Mouse (Mus musculus) embryonic facial prominence, embryonic 10.5 days (tissue): ENCODE results near the gene Arhgef3. TPM values are rescaled to one million over a fixed set of nuclear protein-coding genes. Genes with fewer than 3 reads are reported as not detected.
A peak's percentile ranks its signal among the peaks of the same experiment; 100 is the strongest.
"Not testable (repeated sequence)": the region's sequence is repeated elsewhere in the genome, so short reads cannot be mapped to it uniquely, and the experiment has no call there.

Experiments used
- DNase-seq: peaks from one replicate; pipeline ENCODE4 v3.0.0-alpha.2; 2017; ENCODE audit warnings: low spot score
- H3K27ac ChIP-seq: fragments of 300-500 bp; sonication (generic); replicated peaks from 2 replicates; pipeline ENCODE4 v1.5.1; 2016; ENCODE audit warnings: mild to moderate bottlenecking
- H3K27me3 ChIP-seq: fragments of 300-500 bp; sonication (generic); replicated peaks from 2 replicates; pipeline ENCODE4 v1.6.1; 2016; ENCODE audit warnings: low read depth, mild to moderate bottlenecking; ENCODE audit not compliant: poor library complexity, severe bottlenecking
- H3K36me3 ChIP-seq: fragments of 300-500 bp; sonication (generic); replicated peaks from 2 replicates; pipeline ENCODE4 v1.6.1; 2016; ENCODE audit warnings: mild to moderate bottlenecking, moderate library complexity
- H3K4me1 ChIP-seq: fragments of 300-500 bp; sonication (generic); 2 replicates; pipeline ENCODE4 v1.6.1; 2016
- H3K4me3 ChIP-seq: fragments of 300-500 bp; sonication (generic); 2 replicates; pipeline ENCODE4 v1.5.1; 2016; ENCODE audit warnings: mild to moderate bottlenecking, moderate library complexity
- H3K9me3 ChIP-seq: fragments of 300-500 bp; sonication (generic); 2 replicates; pipeline ENCODE4 v1.6.1; 2016; ENCODE audit warnings: mild to moderate bottlenecking
- WGBS: fragments of 180-500 bp; shearing (Covaris S2); methylation state at CpG from one replicate; pipeline ENCODE4 v1.1.7; 2016; 5-methylcytosine and 5-hydroxymethylcytosine counted together
- polyA plus RNA-seq: library from polyadenylated mRNA; unstranded; fragments of >200 nt; fragmentation: Nextera tagmentation; extraction: Ambion mirVana; gene quantifications from 2 replicates; pipeline ENCODE4 v1.2.1, GENCODE M21; 2016

The Arhgef3 gene
- polyA plus RNA-seq, 1 experiment from 2014 or later: 3.8 TPM

DNA sequence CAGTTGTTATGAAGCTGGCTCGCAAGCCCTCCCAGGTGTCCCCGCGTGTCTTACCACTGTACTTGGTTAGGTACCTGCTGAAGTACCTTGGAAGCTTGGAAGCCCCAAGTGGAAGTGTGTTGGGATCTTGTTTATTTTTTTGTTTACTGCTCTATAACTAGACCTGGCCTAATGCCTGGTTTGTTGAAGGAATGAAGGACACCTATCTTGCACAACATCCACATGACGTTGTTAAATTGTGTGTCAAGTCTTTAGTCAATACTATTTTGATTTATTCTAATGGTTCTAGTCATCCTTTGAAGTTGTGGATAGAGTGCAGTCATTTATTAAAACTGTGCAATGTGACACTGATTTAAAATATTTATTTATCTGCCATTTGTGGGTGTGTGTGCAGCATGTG is 94.8 kb downstream of the Arhgef3 start:
- WGBS: 95% methylated on average over 4 of the region's 4 CpGs
- Histone ChIP-seq H3K4me1 (no peaks in the 10 kb centered on the region; the same call in 1 of the 2 replicates), H3K36me3 (no peaks in the 10 kb centered on the region), H3K27ac (no peak overlapping the region), H3K4me3 (no peak overlapping the region), H3K9me3 (no peaks in the 10 kb centered on the region), H3K27me3 (no peaks in the 10 kb centered on the region)
- no peak for DNase-seq

DNA sequence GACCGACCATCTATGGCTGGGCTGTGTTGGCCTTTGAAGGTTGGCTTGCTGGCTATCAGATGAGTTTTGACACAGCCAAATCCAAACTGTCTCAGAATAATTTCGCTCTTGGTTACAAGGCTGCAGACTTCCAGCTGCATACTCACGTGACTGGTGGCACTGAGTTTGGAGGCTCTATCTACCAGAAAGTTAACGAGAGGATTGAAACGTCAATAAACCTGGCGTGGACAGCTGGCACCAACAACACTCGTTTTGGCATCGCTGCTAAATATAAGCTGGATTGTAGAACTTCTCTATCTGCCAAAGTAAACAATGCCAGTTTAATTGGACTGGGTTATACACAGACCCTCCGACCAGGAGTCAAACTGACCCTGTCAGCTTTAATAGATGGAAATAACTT is 96.1 kb downstream of the Arhgef3 start:
- not testable (repeated sequence) for H3K36me3 ChIP-seq, H3K4me1 ChIP-seq, H3K4me3 ChIP-seq, DNase-seq, H3K9me3 ChIP-seq, H3K27me3 ChIP-seq, H3K27ac ChIP-seq
- WGBS: 87% methylated on average over 9 of the region's 9 CpGs

DNA sequence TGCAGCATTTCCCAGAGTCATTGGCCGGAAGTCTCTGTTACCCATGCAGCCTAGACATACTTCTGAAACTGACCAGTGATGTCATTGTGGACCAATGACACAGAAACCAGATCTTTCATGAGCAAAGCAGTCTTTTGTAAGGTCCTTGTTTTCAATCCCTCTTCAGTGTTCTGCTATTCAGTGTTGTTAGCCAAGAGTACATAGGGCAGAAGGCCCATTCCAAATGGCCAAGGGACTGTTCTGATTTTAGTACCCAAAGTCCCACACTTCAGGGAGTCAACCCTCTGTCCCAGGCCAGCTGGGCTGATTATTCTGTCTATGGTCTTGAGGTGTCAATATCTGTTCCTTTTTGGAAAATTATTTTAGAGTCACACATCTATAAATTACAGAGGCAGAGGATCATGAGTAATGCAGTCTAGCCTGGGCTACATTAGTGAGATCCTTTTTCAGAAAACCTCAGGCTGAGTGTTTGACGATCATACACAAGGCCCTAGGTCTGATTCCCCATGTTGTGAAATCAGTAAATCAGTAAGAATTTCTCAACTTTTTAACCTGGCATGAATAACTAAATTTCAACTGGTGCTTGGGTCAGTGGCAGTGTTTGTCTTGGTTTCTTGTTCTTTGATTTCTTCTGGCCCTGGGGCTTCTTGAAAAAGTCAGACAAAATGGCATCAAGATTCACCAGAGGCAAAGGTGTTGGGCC is 97.2 kb downstream of the Arhgef3 start:
- 93% methylated on average over 2 of the region's 2 CpGs for WGBS
- no peaks in the 10 kb centered on the region for H3K27me3 ChIP-seq
- no peaks in the 10 kb centered on the region for H3K9me3 ChIP-seq
- no peak overlapping the region for H3K4me3 ChIP-seq
- no peak overlapping the region for H3K27ac ChIP-seq
- no peak for DNase-seq
- no peaks in the 10 kb centered on the region for H3K4me1 ChIP-seq
- H3K36me3 ChIP-seq: no peaks in the 10 kb centered on the region

DNA sequence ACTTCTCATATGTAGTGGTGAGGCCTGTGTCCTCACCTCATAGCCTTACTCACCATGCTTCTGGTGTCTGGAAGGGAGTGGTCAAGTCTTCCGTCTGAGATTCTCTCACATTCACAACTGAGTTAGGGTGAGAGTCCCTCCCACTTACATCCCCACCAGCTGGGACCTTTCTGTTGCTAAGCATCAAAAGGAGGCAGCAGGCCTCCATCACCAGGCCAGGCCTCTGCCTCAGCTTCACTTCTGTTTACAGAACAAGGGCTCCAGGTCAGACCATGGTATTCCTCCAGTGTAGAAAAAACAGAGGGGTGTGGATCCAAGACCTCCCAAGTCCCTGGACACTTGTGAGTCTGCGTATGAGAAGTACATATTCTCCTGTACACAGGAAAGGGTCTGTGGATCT is 99.5 kb downstream of the Arhgef3 start:
- Histone ChIP-seq H3K36me3 (no peaks in the 10 kb centered on the region), H3K27ac (no peak overlapping the region), H3K4me1 (no peaks in the 10 kb centered on the region), H3K4me3 (no peak overlapping the region), H3K9me3 (no peaks in the 10 kb centered on the region), H3K27me3 (no peaks in the 10 kb centered on the region)
- WGBS: 79% methylated on average over 2 of the region's 2 CpGs
- no peak for DNase-seq

DNA sequence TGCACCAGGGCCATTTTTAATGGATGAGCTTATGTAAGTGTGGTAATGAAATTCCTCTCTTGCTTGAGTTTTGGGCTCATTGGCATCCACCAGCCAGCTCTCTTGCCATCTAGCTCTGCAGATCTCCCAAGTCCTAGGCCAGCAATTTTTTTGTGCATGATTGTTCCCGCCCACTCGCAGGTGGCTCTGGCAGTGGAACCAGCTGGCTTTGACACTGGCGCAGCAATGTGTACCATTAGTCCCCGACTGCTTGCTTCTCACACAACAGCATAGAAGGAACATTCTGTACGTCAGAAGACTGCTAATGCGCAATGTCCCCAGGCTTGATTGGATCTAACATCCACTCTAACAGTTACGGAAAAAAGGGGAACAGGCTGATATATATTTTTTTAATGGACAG is 105.0 kb downstream of the Arhgef3 start:
- WGBS: 89% methylated on average over 7 of the region's 7 CpGs
- Histone ChIP-seq H3K9me3 (no peaks in the 10 kb centered on the region), H3K4me1 (no peaks in the 10 kb centered on the region), H3K27me3 (no peaks in the 10 kb centered on the region), H3K36me3 (no peaks in the 10 kb centered on the region), H3K27ac (no peak overlapping the region), H3K4me3 (no peak overlapping the region)
- no peak for DNase-seq

DNA sequence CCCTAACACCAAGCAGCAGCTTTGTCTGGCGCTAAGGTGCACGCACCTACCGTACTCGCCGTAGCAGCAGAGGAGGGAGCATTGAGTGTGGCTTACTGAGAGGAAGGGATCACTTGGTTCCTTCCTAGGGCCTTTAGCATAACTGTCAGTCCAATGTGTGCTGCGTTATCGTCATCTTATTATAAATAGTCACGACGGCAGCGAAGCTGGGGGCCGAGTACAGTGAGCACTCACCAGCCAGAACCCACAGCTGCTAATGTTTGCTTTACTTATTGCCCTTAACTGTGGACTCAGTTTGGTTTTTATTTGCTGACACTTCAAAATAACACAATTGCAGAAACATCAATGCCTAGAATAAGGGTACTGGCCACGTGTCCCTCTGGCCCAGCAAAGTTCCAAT is 105.6 kb downstream of the Arhgef3 start:
- no peaks in the 10 kb centered on the region for H3K9me3 ChIP-seq
- no peak overlapping the region for H3K4me3 ChIP-seq
- WGBS: 88% methylated on average over 12 of the region's 12 CpGs

DNA sequence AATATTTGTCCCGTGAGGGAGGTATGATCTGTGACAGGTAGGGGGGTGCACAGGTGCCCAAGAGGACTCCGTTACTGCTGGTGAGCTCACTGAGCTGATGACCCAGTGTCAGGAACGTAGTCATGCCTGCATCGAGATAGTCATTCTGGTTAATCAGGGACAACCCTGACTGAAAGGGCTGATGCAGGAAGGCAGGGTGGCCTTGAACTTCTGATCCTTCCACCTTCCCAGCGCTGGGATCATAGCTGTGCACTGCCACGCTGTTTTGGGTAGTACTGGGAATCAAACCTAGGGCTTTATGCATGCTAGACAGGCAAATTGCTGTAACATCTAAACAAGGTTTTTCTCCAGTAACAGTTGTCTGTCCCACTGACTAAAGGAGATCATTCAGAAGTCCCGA is 109.9 kb downstream of the Arhgef3 start:
- WGBS: 92% methylated on average over 7 of the region's 7 CpGs

More for the DNA sequence above, 105.6 kb downstream of the Arhgef3 start:
- Histone ChIP-seq H3K36me3 (no peaks in the 10 kb centered on the region), H3K27me3 (no peaks in the 10 kb centered on the region), H3K4me1 (no peaks in the 10 kb centered on the region), H3K27ac (no peak overlapping the region)
- no peak for DNase-seq

DNA sequence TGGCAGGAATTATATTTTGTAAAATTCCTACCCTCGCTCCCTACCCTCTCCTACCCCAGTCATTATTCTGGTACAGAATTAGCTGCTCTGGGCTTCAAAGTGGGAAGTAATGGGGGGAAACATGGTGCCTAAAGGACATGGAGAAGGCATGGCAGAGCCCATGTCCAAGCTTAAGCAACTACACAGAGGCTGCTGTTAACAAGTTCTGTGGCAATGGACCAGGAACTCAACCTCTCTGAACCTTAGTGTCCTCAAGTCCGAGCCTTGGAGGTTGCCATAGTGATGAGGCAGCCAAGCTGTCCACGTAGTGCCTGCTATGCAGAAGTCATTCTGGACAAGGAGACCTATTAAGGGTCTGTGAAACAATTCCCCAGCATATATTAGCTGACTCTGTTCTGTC is 111.6 kb downstream of the Arhgef3 start:
- H3K4me1 ChIP-seq: peaks cover 26% of the 10 kb centered on the region
- no peaks in the 10 kb centered on the region for H3K36me3 ChIP-seq
- DNase-seq: no peak
- no peak overlapping the region for H3K27ac ChIP-seq
- no peaks in the 10 kb centered on the region for H3K9me3 ChIP-seq
- WGBS: 78% methylated on average over 3 of the region's 3 CpGs
- no peaks in the 10 kb centered on the region for H3K27me3 ChIP-seq
- H3K4me3 ChIP-seq: no peak overlapping the region

More for the DNA sequence above, 109.9 kb downstream of the Arhgef3 start:
- Histone ChIP-seq H3K4me1 (peaks cover 11% of the 10 kb centered on the region), H3K27me3 (no peaks in the 10 kb centered on the region), H3K4me3 (no peak overlapping the region), H3K9me3 (no peaks in the 10 kb centered on the region), H3K36me3 (no peaks in the 10 kb centered on the region), H3K27ac (no peak overlapping the region)
- DNase-seq: no peak

DNA sequence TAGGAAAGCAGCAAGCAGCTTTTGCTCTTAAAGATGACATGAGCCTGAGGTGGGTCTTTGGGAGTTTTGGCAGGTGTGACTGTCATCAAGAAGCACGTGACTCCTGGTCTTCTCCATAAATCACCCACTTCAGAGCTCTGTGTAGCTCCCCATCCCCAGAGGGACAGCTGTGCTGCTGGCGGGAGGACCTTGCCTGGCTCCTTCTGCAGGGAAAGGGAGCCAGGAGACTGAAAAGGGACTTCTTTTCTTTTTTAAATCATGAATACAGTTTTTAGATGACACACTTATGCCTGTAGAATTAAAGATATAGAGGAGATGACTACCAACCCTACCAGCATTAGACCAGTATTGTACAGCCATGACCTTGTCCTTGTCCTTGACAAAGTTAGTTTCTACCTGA is 113.6 kb downstream of the Arhgef3 start:
- no peak overlapping the region for H3K4me3 ChIP-seq
- no peak for DNase-seq
- whole genome bisulfite sequencing: 86% methylated on average over 2 of the region's 2 CpGs
- no peaks in the 10 kb centered on the region for H3K9me3 ChIP-seq
- no peaks in the 10 kb centered on the region for H3K27me3 ChIP-seq
- H3K36me3 ChIP-seq: no peaks in the 10 kb centered on the region
- no peak overlapping the region for H3K27ac ChIP-seq
- peaks cover 29% of the 10 kb centered on the region for H3K4me1 ChIP-seq

DNA sequence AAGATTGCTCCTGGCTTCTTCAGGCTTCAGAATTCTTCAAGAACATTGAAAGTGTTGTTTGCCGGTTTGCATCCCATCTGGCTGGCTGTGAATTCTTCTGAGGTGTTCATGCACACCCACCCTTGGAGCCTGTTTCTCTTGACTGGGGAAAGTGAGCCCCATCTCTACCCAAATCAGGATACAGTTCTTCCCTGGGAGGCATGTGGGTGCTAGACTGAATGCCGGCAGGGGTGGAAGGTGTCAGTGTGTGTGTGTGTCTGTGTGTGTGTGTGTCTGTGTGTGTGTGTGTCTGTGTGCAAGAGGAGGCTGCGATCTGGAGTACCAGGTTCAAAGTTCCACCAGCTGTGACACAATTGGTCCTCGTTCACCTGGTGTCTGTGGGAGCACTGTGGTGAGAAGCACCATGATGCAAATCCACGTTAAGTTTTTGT is 114.3 kb downstream of the Arhgef3 start:
- Histone ChIP-seq H3K4me1 (peaks cover 29% of the 10 kb centered on the region), H3K27me3 (no peaks in the 10 kb centered on the region), H3K36me3 (no peaks in the 10 kb centered on the region), H3K9me3 (no peaks in the 10 kb centered on the region), H3K4me3 (no peak overlapping the region), H3K27ac (peak overlapping the region; percentile 80; the same call in 1 of the 2 replicates)
- no peak for DNase-seq
- WGBS: 80% methylated on average over 5 of the region's 5 CpGs

DNA sequence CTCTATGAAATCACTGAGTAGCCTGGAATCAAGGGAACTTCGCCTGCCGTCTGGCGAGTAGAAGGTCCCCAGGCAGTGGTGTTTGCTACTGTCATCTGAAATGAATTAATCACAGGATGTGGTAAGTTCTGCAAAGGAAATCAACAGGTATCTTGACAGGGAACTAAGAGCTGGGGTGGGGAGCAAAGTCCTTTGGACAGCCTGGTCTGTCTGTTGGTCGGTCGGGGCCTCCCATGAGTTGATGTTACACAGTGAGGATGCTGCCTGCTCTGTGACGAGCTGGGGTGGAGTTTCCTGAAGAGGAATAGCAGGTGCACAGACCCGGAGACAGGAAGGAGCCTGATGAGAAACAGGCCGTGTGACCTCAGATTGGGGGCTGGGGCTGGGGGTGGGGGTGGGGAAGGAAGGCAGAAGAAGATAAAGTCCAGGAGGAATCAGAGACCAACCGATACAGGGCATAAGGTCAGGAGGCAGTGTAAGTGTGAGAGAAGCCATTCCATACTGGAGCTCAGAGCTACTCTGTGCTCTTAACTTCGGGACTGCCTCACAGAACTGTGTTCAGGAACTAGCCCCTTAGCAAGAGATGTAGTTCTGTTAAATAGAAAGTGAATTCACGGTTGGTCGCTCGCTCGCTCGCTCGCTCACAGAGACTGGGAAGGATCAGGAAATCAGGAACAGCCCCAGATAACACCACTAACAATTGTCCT is 114.9 kb downstream of the Arhgef3 start:
- Histone ChIP-seq H3K9me3 (no peaks in the 10 kb centered on the region), H3K27me3 (no peaks in the 10 kb centered on the region), H3K36me3 (no peaks in the 10 kb centered on the region), H3K4me1 (peaks cover 29% of the 10 kb centered on the region), H3K27ac (peak overlapping the region; percentile 80), H3K4me3 (no peak overlapping the region)
- 36% methylated on average over 16 of the region's 16 CpGs for WGBS
- peak; percentile 48 for DNase-seq

DNA sequence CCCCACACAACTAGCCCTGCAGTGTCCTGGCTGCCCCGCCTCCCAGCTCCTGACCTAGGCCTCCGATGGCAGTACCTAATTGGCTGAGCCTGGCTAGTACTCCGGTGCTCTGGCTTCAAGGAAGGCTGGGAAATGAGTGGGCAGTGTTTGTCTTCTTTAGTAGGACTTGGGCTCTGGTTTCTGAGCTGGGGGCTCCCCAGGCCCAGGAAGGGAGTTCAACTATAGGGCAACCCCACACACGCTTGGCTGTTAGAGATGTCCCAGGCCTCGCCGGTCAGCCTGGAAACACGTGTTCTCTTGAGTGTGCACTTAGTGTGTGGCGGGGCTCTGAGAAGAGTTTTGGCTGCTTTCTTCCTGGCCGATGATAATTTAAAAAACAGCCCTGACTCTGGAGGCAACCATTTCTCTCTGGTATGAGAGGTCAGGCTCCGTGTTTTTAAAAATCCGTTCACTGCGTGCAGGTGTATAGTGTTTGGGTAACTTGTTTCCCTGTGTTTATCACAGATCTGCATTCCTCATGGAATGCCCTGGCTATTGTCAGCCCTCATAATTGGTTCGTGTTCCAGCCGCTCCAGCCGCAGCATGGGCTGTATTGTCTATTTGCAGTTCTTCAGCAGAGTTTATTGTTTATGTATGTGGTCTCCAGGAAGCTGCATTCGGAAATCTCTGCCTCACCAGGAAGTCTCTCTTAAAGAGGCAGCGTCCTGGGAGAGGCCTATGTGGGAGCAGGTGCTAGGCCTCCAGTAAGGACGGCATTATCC is 115.7 kb downstream of the Arhgef3 start:
- peak; percentile 60 for DNase-seq
- Histone ChIP-seq H3K36me3 (no peaks in the 10 kb centered on the region), H3K27ac (peak overlapping the region; percentile 80), H3K4me1 (peaks cover 34% of the 10 kb centered on the region), H3K4me3 (0 out of 2 replicates have a peak overlapping the region, but pooled peaks have one; percentile 21), H3K27me3 (no peaks in the 10 kb centered on the region), H3K9me3 (no peaks in the 10 kb centered on the region)
- 33% methylated on average over 18 of the region's 18 CpGs for WGBS
